Mouse (Mus musculus) embryonic facial prominence, embryonic 14.5 days (tissue): ENCODE measurements around the gene Mrto4. TPM values are rescaled to one million over a fixed set of nuclear protein-coding genes. Genes with fewer than 3 reads are reported as not detected.

ENCODE experiments used
- ATAC-seq: fragments of 200-750 bp; cut with Nextera tagmentation; 2 replicates; pipeline ENCODE4 v1.8.0; 2017; ENCODE audit warnings: low read depth, moderate number of reproducible peaks, moderate TSS enrichment
- DNase-seq: peaks from one replicate; pipeline ENCODE4 v3.0.0-alpha.2; 2015; ENCODE audit warnings: low spot score
- H3K27ac ChIP-seq: fragments of 300-500 bp; sonication (generic); replicated peaks from 2 replicates; pipeline ENCODE4 v1.5.1; 2014; ENCODE audit warnings: low read depth, mild to moderate bottlenecking, low read length, moderate library complexity
- H3K27me3 ChIP-seq: fragments of 300-500 bp; sonication (generic); replicated peaks from 2 replicates; pipeline ENCODE4 v1.6.1; 2014; ENCODE audit warnings: low read length; ENCODE audit not compliant: control insufficient read depth, insufficient read depth
- H3K36me3 ChIP-seq: fragments of 300-500 bp; sonication (generic); 2 replicates; pipeline ENCODE4 v1.6.1; 2014; ENCODE audit warnings: low read length, mixed read lengths; ENCODE audit not compliant: control insufficient read depth, insufficient read depth
- H3K4me1 ChIP-seq: fragments of 300-500 bp; sonication (generic); 2 replicates; pipeline ENCODE4 v1.6.1; 2014; ENCODE audit warnings: antibody characterized with exemption, low read length; ENCODE audit not compliant: control insufficient read depth, insufficient read depth
- H3K4me2 ChIP-seq: fragments of 300-500 bp; sonication (generic); 2 replicates; pipeline ENCODE4 v1.6.1; 2014; ENCODE audit warnings: low read depth, mild to moderate bottlenecking, low read length, moderate library complexity, mixed read lengths
- H3K4me3 ChIP-seq: fragments of 300-500 bp; sonication (generic); 2 replicates; pipeline ENCODE4 v1.5.1; 2014; ENCODE audit warnings: low read depth, mild to moderate bottlenecking, low read length
- H3K9ac ChIP-seq: fragments of 300-500 bp; sonication (generic); 2 replicates; pipeline ENCODE4 v1.6.1; 2014; ENCODE audit warnings: low read depth, mild to moderate bottlenecking, low read length, moderate library complexity, mixed read lengths
- H3K9me3 ChIP-seq: fragments of 300-500 bp; sonication (generic); 2 replicates; pipeline ENCODE4 v1.6.1; 2016; ENCODE audit warnings: low read length; ENCODE audit not compliant: control insufficient read depth
- WGBS: fragments of 180-500 bp; shearing (Covaris S2); extraction: QIAGEN DNeasy Blood & Tissue Kit; methylation state at CpG from one replicate; pipeline ENCODE4 v1.1.7; 2014; 5-methylcytosine and 5-hydroxymethylcytosine counted together
- polyA plus RNA-seq: library from polyadenylated mRNA; unstranded; fragments of >200 nt; fragmentation: Nextera tagmentation; extraction: Ambion mirVana; gene quantifications from 2 replicates; pipeline ENCODE4 v1.2.1, GENCODE M21; 2014

The Mrto4 gene
- polyA plus RNA-seq, 1 experiment from 2014 or later: 92.5 TPM

- DNase-seq: no peak
- ATAC-seq: no peak
- H3K9me3 ChIP-seq: no peaks in the 10 kb centered on the region
- H3K4me2 ChIP-seq: no peak overlapping the region
- H3K27me3 ChIP-seq: 0 out of 2 replicates have a peak, but pooled peaks cover 7% of the 10 kb centered on the region
- 67% methylated on average over 7 of the region's 7 CpGs for WGBS
- H3K36me3 ChIP-seq: no peaks in the 10 kb centered on the region
- no peak overlapping the region for H3K9ac ChIP-seq
- H3K4me1 ChIP-seq: no peaks in the 10 kb centered on the region
- H3K4me3 ChIP-seq: no peak overlapping the region
- no peak overlapping the region for H3K27ac ChIP-seq
Measured at GRCm38 (mm10) chr4:139335507-139335906, 16.9 kb downstream of the Mrto4 start.

GRCm38 (mm10) chr4:139334631-139335295, 17.6 kb downstream of the Mrto4 start:
- Histone ChIP-seq H3K27me3 (0 out of 2 replicates have a peak, but pooled peaks cover 7% of the 10 kb centered on the region), H3K4me2 (no peak overlapping the region), H3K9me3 (no peaks in the 10 kb centered on the region), H3K27ac (no peak overlapping the region), H3K36me3 (no peaks in the 10 kb centered on the region), H3K4me3 (no peak overlapping the region), H3K4me1 (no peaks in the 10 kb centered on the region), H3K9ac (no peak overlapping the region)
- ATAC-seq: no peak
- 71% methylated on average over 6 of the region's 9 CpGs for WGBS
- no peak for DNase-seq

- no peaks in the 10 kb centered on the region for H3K9me3 ChIP-seq
- H3K36me3 ChIP-seq: no peaks in the 10 kb centered on the region
- H3K27ac ChIP-seq: no peak overlapping the region
- ATAC-seq: peak; percentile 90
- DNase-seq: peak; percentile 84
- peak overlapping the region; percentile 42 for H3K4me2 ChIP-seq
- no peaks in the 10 kb centered on the region for H3K27me3 ChIP-seq
- no peak overlapping the region for H3K9ac ChIP-seq
- no peaks in the 10 kb centered on the region for H3K4me1 ChIP-seq
- peak overlapping the region; percentile 20 for H3K4me3 ChIP-seq
- 10% methylated on average over 10 of the region's 10 CpGs for WGBS
Measured at GRCm38 (mm10) chr4:139330605-139331004, 21.8 kb downstream of the Mrto4 start.

GRCm38 (mm10) chr4:139319740-139320139, 32.6 kb downstream of the Mrto4 start:
- WGBS: 86% methylated on average over 4 of the region's 4 CpGs
- no peak overlapping the region for H3K4me3 ChIP-seq
- DNase-seq (no peak), ATAC-seq (no peak)
- no peak overlapping the region for H3K27ac ChIP-seq
- H3K9me3 ChIP-seq: no peaks in the 10 kb centered on the region
- no peaks in the 10 kb centered on the region for H3K27me3 ChIP-seq
- H3K9ac ChIP-seq: no peak overlapping the region
- peaks cover 42% of the 10 kb centered on the region for H3K36me3 ChIP-seq
- no peak overlapping the region for H3K4me2 ChIP-seq
- H3K4me1 ChIP-seq: no peaks in the 10 kb centered on the region

- H3K27me3 ChIP-seq: no peaks in the 10 kb centered on the region
- no peak overlapping the region for H3K9ac ChIP-seq
- 93% methylated on average over 11 of the region's 11 CpGs for WGBS
- H3K4me2 ChIP-seq: no peak overlapping the region
- H3K4me3 ChIP-seq: no peak overlapping the region
- H3K36me3 ChIP-seq: peaks cover 52% of the 10 kb centered on the region
- ATAC-seq (no peak), DNase-seq (no peak)
- H3K9me3 ChIP-seq: no peaks in the 10 kb centered on the region
- no peaks in the 10 kb centered on the region for H3K4me1 ChIP-seq
- no peak overlapping the region for H3K27ac ChIP-seq
Measured at GRCm38 (mm10) chr4:139318449-139318848, 33.9 kb downstream of the Mrto4 start.

GRCm38 (mm10) chr4:139312632-139313031, 39.7 kb downstream of the Mrto4 start:
- no peak overlapping the region for H3K27ac ChIP-seq
- DNase-seq (peak; percentile 23), ATAC-seq (no peak)
- no peaks in the 10 kb centered on the region for H3K9me3 ChIP-seq
- H3K36me3 ChIP-seq: peaks cover 33% of the 10 kb centered on the region
- H3K4me3 ChIP-seq: no peak overlapping the region
- H3K4me2 ChIP-seq: no peak overlapping the region
- H3K9ac ChIP-seq: no peak overlapping the region
- peaks cover 12% of the 10 kb centered on the region for H3K4me1 ChIP-seq
- 51% methylated on average over 4 of the region's 4 CpGs for WGBS
- no peaks in the 10 kb centered on the region for H3K27me3 ChIP-seq

- Histone ChIP-seq H3K27ac (no peak overlapping the region), H3K4me2 (peak overlapping the region; percentile 93), H3K9me3 (no peaks in the 10 kb centered on the region), H3K9ac (peak overlapping the region; percentile 91), H3K4me1 (peaks cover 12% of the 10 kb centered on the region), H3K4me3 (peak overlapping the region; percentile 95), H3K36me3 (peaks cover 24% of the 10 kb centered on the region), H3K27me3 (no peaks in the 10 kb centered on the region)
- WGBS: 15% methylated on average over 14 of the region's 14 CpGs
- ATAC-seq (no peak), DNase-seq (no peak)
Measured at GRCm38 (mm10) chr4:139311707-139312106, 40.7 kb downstream of the Mrto4 start.

DNA sequence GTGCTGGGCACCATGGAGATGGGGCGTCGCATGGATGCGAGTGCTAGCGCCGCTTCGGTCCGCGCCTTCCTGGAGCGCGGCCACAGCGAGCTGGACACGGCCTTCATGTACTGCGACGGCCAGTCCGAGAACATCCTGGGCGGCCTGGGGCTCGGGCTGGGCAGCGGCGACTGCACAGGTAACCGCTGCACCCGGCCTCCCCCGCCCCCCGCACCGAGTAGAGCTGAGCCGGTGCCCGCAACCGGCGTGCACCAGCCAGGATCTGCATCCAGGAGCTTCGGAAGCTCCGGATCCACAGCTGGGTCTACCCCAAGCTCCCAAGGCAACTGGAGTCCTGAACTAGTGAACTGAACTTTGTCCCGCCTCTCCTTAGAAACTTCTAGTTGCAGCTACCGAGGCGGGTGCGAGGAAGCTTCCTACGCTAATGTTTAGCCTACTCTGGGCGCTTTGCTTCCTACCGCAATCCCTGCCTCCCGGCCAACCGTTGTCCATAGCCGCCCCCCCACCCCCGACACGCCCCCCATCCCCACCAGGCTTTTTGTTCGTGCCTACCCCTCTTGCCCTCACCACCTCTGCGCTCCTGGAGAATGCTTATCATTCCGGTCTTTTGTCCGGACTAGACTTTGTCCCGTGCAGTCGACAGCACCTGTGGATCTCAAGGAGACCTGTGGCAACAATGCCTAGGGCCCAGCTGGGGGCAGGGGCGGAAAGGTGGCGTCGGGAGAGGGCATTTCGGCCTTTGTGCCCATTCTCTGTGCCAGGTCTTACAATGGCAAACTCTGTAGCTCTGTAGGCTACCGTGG, 41.3 kb downstream of the Mrto4 start:
- Histone ChIP-seq H3K4me1 (peaks cover 12% of the 10 kb centered on the region), H3K9ac (peak overlapping the region; percentile 91), H3K4me3 (peak overlapping the region; percentile 95), H3K27me3 (no peaks in the 10 kb centered on the region), H3K9me3 (no peaks in the 10 kb centered on the region), H3K27ac (peak overlapping the region; percentile 65), H3K36me3 (peaks cover 20% of the 10 kb centered on the region), H3K4me2 (peak overlapping the region; percentile 93)
- ATAC-seq (peak; percentile 73), DNase-seq (peak; percentile 46)
- under 1% methylated on average over 32 of the region's 53 CpGs for WGBS
